Mouse (Mus musculus): ENCODE results near the gene Me1.

DNA sequence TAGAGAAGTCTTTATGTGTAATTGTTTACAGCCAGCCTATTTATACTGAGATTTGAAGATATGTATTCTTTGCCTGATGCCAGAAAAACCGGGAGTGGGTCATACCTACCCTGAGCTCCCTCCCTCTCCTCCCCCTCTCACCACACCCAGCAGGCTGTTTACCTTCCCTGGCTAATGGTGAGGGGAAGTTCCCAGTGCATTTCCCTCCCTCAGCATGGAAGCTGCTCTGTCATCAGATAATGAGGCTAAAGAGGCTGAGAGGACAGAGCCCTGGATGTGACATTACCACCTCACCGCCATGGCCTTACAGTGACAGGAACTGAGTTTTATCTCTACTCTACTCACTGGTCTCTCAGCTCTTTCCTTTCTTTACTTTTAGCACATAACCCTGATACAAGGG, 6.1 kb upstream of the Me1 start:
- TF ChIP-seq POLR2A (IDR thresholded peaks at IDR 0.05; ENCODE audit: extremely low read depth, insufficient read depth, low read length) (no peak), CTCF (IDR thresholded peaks at IDR 0.05; ENCODE audit: extremely low read depth, insufficient read depth, low read length) (no peak)
